Mouse (Mus musculus): ENCODE results near the gene Eef1a1.
"Not testable (repeated sequence)": the region's sequence is repeated elsewhere in the genome, so short reads cannot be mapped to it uniquely, and the experiment has no call there.

GRCm38 (mm10) chr9:78517237-78517636 is 28.3 kb upstream of the Eef1a1 start:
- TF ChIP-seq CTCF (IDR thresholded peaks at IDR 0.05); POLR2A (IDR thresholded peaks at IDR 0.05; ENCODE audit: insufficient read depth, low read depth, low read length): not testable (repeated sequence)
